Mouse (Mus musculus) CH12.LX (cell line): ENCODE measurements around the gene Timm44. TPM values are rescaled to one million over a fixed set of nuclear protein-coding genes. Genes with fewer than 3 reads are reported as not detected.

Source experiments
- DNase-seq: peaks from one replicate; pipeline ENCODE4 v3.0.0-alpha.2; 2013; ENCODE audit errors: extremely low read depth
- H3K27ac ChIP-seq: 2 replicates; pipeline ENCODE4 v1.5.1; 2012; ENCODE audit warnings: low read depth, mild to moderate bottlenecking, control low read depth, moderate library complexity; ENCODE audit not compliant: insufficient read depth
- H3K27me3 ChIP-seq: replicated peaks from 2 replicates; pipeline ENCODE3; 2012; ENCODE audit warnings: inconsistent platforms
- H3K36me3 ChIP-seq, 2 experiments: replicated peaks in 1 of 2; 2 replicates each; pipeline versions ENCODE3 to v1.6.1; 2012; ENCODE audit warnings: inconsistent platforms in 1 of 2, low read length in 1 of 2, mild to moderate bottlenecking in 1 of 2, mixed read lengths in 1 of 2, moderate library complexity in 1 of 2; ENCODE audit not compliant: control insufficient read depth in 1 of 2, insufficient read depth in 1 of 2
- H3K4me1 ChIP-seq, 2 experiments: 2 replicates each; pipeline ENCODE4 v1.6.1; 2012; ENCODE audit warnings: inconsistent platforms in 1 of 2, moderate library complexity in 1 of 2; ENCODE audit not compliant: insufficient read depth in 2 of 2, control insufficient read depth in 1 of 2
- H3K4me2 ChIP-seq: 2 replicates; pipeline ENCODE4 v1.6.1; 2012; ENCODE audit warnings: low read depth, mild to moderate bottlenecking, control low read depth; ENCODE audit not compliant: poor library complexity, insufficient read depth, severe bottlenecking
- H3K4me3 ChIP-seq, 3 experiments: fragments of 150-350 bp in 1 of 3; sonication (generic) in 1 of 3; replicated peaks in 1 of 3; 2 replicates each; pipeline versions ENCODE3 to v1.5.1; 2011 to 2012; ENCODE audit warnings: low read depth in 2 of 3, low read length in 2 of 3, mild to moderate bottlenecking in 2 of 3, moderate library complexity in 2 of 3, control low read depth in 1 of 3, improper control_type of control experiment in 1 of 3, inconsistent platforms in 1 of 3, mixed read lengths in 1 of 3; ENCODE audit not compliant: poor library complexity in 1 of 3
- H3K79me2 ChIP-seq: replicated peaks from 2 replicates; pipeline ENCODE4 v1.6.1; 2012; ENCODE audit warnings: mild to moderate bottlenecking, moderate library complexity; ENCODE audit not compliant: control insufficient read depth, poor library complexity, insufficient read depth, severe bottlenecking; ENCODE audit errors: extremely low read depth
- H3K9ac ChIP-seq: 2 replicates; pipeline ENCODE4 v1.6.1; 2012; ENCODE audit warnings: low read depth, mild to moderate bottlenecking, control low read depth, moderate library complexity; ENCODE audit not compliant: insufficient read depth
- H3K9me3 ChIP-seq: replicated peaks from 2 replicates; pipeline ENCODE3; 2012; ENCODE audit warnings: low read length, inconsistent platforms, mixed read lengths
- BHLHE40 ChIP-seq: IDR thresholded peaks from 2 replicates; pipeline ENCODE4 v1.6.1; 2011; ENCODE audit warnings: mild to moderate bottlenecking, low read depth, low read length, improper control_type of control experiment
- E2F4 ChIP-seq: IDR thresholded peaks from 2 replicates; pipeline ENCODE4 v1.6.1; 2011; ENCODE audit warnings: low read depth, low read length, improper control_type of control experiment; ENCODE audit not compliant: insufficient replicate concordance
- ELF1 ChIP-seq: IDR thresholded peaks from 2 replicates; pipeline ENCODE4 v1.6.1; 2014; ENCODE audit warnings: low read depth, mild to moderate bottlenecking, inconsistent platforms, low read length, improper control_type of control experiment
- EP300 ChIP-seq: IDR thresholded peaks from 2 replicates; pipeline ENCODE4 v1.6.1; 2011; ENCODE audit warnings: low read length, improper control_type of control experiment
- ETS1 ChIP-seq: conservative IDR thresholded peaks from 2 replicates; pipeline ENCODE4 v1.6.1; 2012; ENCODE audit warnings: low read depth, mild to moderate bottlenecking, inconsistent platforms, low read length, improper control_type of control experiment, moderate library complexity
- JUN ChIP-seq: IDR thresholded peaks from 2 replicates; pipeline ENCODE4 v1.6.1; 2011; ENCODE audit warnings: low read depth, mild to moderate bottlenecking, low read length, improper control_type of control experiment, moderate library complexity; ENCODE audit not compliant: insufficient read depth
- JUND ChIP-seq: conservative IDR thresholded peaks from 2 replicates; pipeline ENCODE4 v1.6.1; 2011; ENCODE audit warnings: low read depth, low read length, improper control_type of control experiment
- MAFK ChIP-seq: IDR thresholded peaks from 2 replicates; pipeline ENCODE4 v1.6.1; 2011; ENCODE audit warnings: low read length, improper control_type of control experiment; ENCODE audit not compliant: insufficient replicate concordance
- MAX ChIP-seq: IDR thresholded peaks from 2 replicates; pipeline ENCODE4 v1.6.1; 2011; ENCODE audit warnings: low read length, improper control_type of control experiment
- MAZ ChIP-seq: IDR thresholded peaks from 2 replicates; pipeline ENCODE4 v1.6.1; 2012; ENCODE audit warnings: low read depth, mild to moderate bottlenecking, inconsistent platforms, low read length, improper control_type of control experiment, moderate library complexity
- PAX5 ChIP-seq: IDR thresholded peaks from 2 replicates; pipeline ENCODE4 v1.6.1; 2012; ENCODE audit warnings: low read length, inconsistent platforms, mixed read lengths
- POLR2A ChIP-seq: IDR thresholded peaks from 2 replicates; pipeline ENCODE4 v1.6.1; 2011; ENCODE audit warnings: low read depth, mild to moderate bottlenecking, improper control_type of control experiment, low read length
- RAD21 ChIP-seq: IDR thresholded peaks from 2 replicates; pipeline ENCODE4 v1.6.1; 2011; ENCODE audit warnings: low read depth, mild to moderate bottlenecking, low read length, improper control_type of control experiment, moderate library complexity
- SIN3A ChIP-seq: IDR thresholded peaks from 2 replicates; pipeline ENCODE4 v1.6.1; 2012; ENCODE audit warnings: low read length, improper control_type of control experiment, inconsistent platforms
- SMC3 ChIP-seq: IDR thresholded peaks from 2 replicates; pipeline ENCODE4 v1.6.1; 2011; ENCODE audit warnings: low read depth, low read length, improper control_type of control experiment
- USF1 ChIP-seq: IDR thresholded peaks from 2 replicates; pipeline ENCODE4 v1.6.1; 2014; ENCODE audit warnings: low read depth, mild to moderate bottlenecking, inconsistent platforms, low read length, improper control_type of control experiment
- USF2 ChIP-seq: conservative IDR thresholded peaks from 2 replicates; pipeline ENCODE4 v1.6.1; 2011; ENCODE audit warnings: low read depth, low read length, improper control_type of control experiment
- ZMIZ1 ChIP-seq: IDR thresholded peaks from 2 replicates; pipeline ENCODE4 v1.6.1; 2012; ENCODE audit warnings: low read depth, mild to moderate bottlenecking, inconsistent platforms, low read length, improper control_type of control experiment
- ZNF384 ChIP-seq: IDR thresholded peaks from 2 replicates; pipeline ENCODE4 v1.6.1; 2012; ENCODE audit warnings: low read depth, low read length, improper control_type of control experiment, inconsistent platforms
- dilution Hi-C: fragments of 300-500 bp; cut with MboI; formaldehyde crosslinking; loops from 2 replicates; pipeline ENCODE4 v1.14.3; 2020; ENCODE audit warnings: low sequenced_read_pairs; ENCODE audit not compliant: extremely low pct_unique_long_range_greater_than_20kb, extremely low pct_ligation_motif_present
- in situ Hi-C: fragments of 300-500 bp; cut with MboI; formaldehyde crosslinking; loops from 3 replicates; pipeline ENCODE4 v1.14.3; 2019; ENCODE audit warnings: low sequenced_read_pairs, low pct_ligation_motif_present, low pct_unique_long_range_greater_than_20kb, mixed read lengths
- polyA plus RNA-seq: library from polyadenylated mRNA; unstranded; fragments of >175 nt; gene quantifications from 2 replicates; pipeline ENCODE4 v1.2.1, GENCODE M21; 2012; ENCODE audit warnings: low read depth; ENCODE audit not compliant: insufficient read length
- total RNA-seq, 2 experiments: library from RNA; depleted of rRNA; stranded (reverse); fragments of 300-350 nt in 1 of 2; fragments of >200 nt in 1 of 2; gene quantifications; 2 replicates each; pipeline ENCODE4 v1.2.3; 2012 to 2014

Gene Timm44
- total and polyA plus RNA-seq, 3 experiments: 109 to 147 (median 143) TPM

DNA sequence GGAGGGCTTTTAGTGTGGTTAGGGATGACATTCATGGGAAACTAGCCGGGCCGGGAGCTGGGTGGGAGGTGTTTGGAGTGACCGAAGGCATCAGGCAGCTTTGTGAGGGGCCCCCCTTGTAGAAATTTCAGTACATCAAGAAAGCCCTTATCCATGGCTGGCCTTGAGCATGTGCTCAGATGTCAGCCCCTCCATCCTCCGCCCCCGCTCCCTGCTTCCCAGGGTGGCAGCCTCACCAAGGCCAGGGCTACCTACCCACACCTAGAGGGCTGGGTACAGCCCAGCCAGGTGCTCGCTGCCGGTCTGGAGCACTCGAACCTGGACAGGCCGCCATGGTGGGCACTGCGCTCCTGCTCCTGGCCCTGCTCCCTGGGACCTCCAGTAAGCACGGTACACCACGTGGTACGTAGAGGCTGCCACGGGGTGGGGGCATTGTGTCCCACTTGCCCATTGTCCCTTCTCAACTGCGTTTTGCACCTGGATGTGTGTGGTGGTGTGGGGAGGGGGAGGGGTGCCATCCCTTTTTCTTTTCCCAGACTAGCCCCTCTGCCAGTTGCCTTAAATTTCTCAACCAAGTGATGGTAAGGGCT is 27.7 kb downstream of the Timm44 start, which contains the start of gene Tgfbr3l:
Gene Tgfbr3l (plus strand): TSS at position 264 of the 590 bp plus-strand sequence.
- Histone ChIP-seq H3K79me2 (no peaks in the 10 kb centered on the region), H3K4me1 (peaks cover 6% of the 10 kb centered on the region in 2 experiments; a peak in 3 of 4 replicates), H3K4me3 (no peak within 1 kb of the TSS), H3K27ac (0 out of 2 replicates have a peak within 1 kb of the TSS, but pooled peaks have one; percentile 22), H3K9me3 (no peaks in the 10 kb centered on the region), H3K4me2 (no peak within 1 kb of the TSS), H3K27me3 (no peaks in the 10 kb centered on the region), H3K36me3 (peaks cover 64 to 82% of the 10 kb centered on the region in 2 experiments), H3K9ac (no peak within 1 kb of the TSS)
- TF ChIP-seq ZNF384: no peak
- TF ChIP-seq USF1: no peak
- no peak for TF ChIP-seq ELF1
- no peak for TF ChIP-seq PAX5
- no peak for TF ChIP-seq MAZ
- no peak for TF ChIP-seq MAFK
- no peak for TF ChIP-seq EP300
- no peak for TF ChIP-seq SMC3
- TF ChIP-seq SIN3A: no peak
- no peak for TF ChIP-seq RAD21
- TF ChIP-seq USF2: no peak
- TF ChIP-seq ETS1: no peak
- dilution Hi-C loops: no loop called here
- DNase-seq: no peak
- in situ Hi-C loops: no loop called here

- Histone ChIP-seq H3K27ac (no peak overlapping the region), H3K4me2 (no peak overlapping the region), H3K9me3 (no peaks in the 10 kb centered on the region), H3K27me3 (no peaks in the 10 kb centered on the region), H3K9ac (no peak overlapping the region), H3K4me1 (peaks cover 1 to 3% of the 10 kb centered on the region in 2 experiments; a peak in 2 of 4 replicates), H3K79me2 (no peaks in the 10 kb centered on the region), H3K36me3 (peaks cover 73 to 90% of the 10 kb centered on the region in 2 experiments), H3K4me3 (no peak overlapping the region)
- DNase-seq: no peak
- dilution Hi-C loops (no loop called here), in situ Hi-C loops (no loop called here)
- no peak for TF ChIP-seq MAX
- no peak for TF ChIP-seq E2F4
- TF ChIP-seq JUN: no peak
- TF ChIP-seq POLR2A: no peak
- TF ChIP-seq ETS1: no peak
- no peak for TF ChIP-seq ZMIZ1
- no peak for TF ChIP-seq RAD21
- TF ChIP-seq BHLHE40: no peak
- TF ChIP-seq SMC3: no peak
- no peak for TF ChIP-seq ELF1
- no peak for TF ChIP-seq JUND
- no peak for TF ChIP-seq EP300
These were observed 28.5 kb downstream of the Timm44 start for GRCm38 (mm10) chr8:4247241-4247640.
